Mouse (Mus musculus): Measurements from ENCODE around the gene Dock2.

Gene Dock2

DNA sequence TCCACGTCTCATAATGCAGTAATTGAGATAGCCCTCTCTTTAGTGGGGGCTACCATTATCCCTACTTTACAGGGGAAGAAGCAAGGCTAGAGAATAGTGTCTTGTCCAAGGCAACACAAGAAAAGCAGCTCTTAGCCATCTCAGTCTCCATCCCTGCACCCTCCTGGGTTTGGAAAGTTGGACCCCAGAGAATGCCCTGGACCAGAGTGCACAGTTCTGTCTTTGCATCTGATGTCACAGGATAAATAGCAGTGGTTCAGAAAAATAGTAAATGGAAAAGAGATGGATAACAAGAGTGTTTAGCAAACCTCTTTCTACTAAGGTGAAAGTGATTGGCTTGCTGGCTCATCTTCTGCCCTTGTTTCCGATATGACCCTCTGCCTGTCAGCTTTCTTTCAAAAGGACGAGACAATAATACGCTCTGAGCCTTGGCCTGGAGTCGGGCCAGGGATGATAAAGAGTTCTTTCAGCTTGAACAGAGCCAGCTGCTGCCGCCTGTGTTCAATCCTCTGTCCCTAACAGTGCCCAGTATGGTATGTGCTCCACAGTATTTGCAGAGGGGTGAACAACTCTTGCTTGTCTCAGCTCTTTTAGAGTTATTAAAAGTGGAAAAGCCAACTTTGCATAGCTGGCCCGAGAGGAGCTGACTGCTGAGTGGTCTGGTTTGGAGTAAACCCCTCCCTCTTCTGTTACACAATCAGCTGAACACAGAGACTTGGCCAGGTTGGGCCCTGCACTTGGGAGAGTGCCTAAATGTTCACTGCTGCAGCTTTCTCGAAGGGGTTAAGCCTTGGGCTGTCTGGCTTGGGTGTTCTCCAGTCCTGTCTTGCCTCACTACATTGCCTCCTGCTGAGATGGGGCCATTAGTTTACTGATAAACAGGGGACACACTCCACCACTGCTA, 602.2 kb downstream of the Dock2 start:
- no peak for DNase-seq

GRCm38 (mm10) chr11:34178752-34179151, 604.9 kb downstream of the Dock2 start:
- no peak for DNase-seq
